Mouse (Mus musculus) spleen, embryonic (tissue): ENCODE results near the gene Ppil2.

Source experiments
- CTCF ChIA-PET: fragments of 350-600 bp; sonication (Branson Sonifier 250); formaldehyde crosslinking; loops from one replicate; lab custom pipeline; 2022; lab: Charles Lee

Ppil2 gene

DNA sequence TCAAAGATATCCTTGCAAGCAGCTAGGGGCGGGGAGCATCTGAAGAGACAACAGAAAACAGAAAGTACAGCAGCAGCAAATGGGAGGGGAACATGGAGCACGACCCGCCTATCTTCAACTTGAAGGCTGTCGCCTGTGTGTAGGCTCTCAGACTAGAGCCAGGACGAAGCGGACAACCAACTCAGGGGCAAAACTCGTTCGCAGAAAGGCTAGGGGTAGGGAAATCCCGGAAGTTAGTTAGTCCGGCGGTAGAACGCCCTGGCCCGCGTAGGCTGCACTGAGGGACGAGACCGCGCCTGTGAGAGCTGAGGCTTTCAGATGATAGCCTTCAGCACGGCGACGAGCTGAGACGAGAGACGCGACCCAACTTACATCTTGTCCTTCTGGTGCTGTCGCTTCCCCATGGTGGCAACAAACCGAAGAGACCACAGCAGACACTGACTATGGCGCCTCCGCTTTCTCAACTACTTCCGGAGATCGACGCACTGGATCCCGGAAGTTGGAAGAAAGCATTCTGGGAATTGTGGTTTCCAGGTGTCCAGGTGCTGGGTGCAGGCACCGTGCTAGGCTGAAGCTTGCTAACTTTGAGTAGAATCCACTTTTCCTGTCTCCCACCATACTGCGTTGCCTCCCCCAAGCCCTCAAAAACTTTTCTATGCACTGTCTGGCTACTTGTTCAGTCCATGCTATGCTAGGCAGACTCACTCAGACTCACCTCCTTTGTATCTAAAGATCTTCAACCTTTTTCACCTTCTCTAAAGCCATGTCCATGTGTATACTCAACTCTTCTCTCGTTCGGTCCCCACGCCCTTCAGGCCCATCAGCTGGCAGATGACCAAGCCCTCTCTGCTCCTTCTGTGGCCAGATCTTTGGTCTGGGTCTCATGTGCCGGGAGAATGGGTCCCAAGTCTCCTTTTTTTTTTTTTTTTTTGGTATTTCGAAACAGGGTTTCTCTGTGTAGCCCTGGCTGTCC is at the start of gene Ppil2:
Gene Ppil2, minus strand, starts transcription at position 487 of the 973 bp plus-strand sequence.
- CTCF ChIA-PET, result interaction anchor here (0.6 kb wide), 1 partner anchor 21 kb away, joined by 3 read pairs; the partner anchor contains the start of gene Sdf2l1

- CTCF ChIA-PET, result no interaction called here
Observed at GRCm38 (mm10) chr16:17154346-17154745, 43.3 kb upstream of the Ppil2 start.

GRCm38 (mm10) chr16:17151874-17152273 is 40.8 kb upstream of the Ppil2 start:
- CTCF ChIA-PET, result no interaction called here

- CTCF ChIA-PET, result no interaction called here
Observed at GRCm38 (mm10) chr16:17150520-17151258, 39.6 kb upstream of the Ppil2 start.

DNA sequence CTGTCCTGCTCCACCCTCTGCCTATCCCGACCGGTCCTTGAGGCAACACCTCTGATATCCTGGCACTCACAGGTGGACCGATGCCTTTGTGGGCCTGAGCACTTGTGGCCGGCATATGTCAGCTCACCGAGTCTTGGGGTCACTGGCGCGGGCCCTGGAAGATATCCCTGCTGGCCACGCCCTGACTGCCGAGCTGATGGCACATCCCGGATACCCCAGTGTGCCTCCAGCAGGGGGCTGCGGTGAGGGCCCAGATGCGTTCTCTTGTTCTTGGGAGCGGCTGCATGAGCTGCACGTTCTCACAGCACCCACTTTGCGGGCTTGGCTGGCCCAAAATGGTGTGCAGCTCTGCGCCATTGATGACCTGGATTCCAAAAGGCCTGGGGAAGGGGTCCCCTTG is 37.0 kb upstream of the Ppil2 start:
- CTCF ChIA-PET, result no interaction called here

DNA sequence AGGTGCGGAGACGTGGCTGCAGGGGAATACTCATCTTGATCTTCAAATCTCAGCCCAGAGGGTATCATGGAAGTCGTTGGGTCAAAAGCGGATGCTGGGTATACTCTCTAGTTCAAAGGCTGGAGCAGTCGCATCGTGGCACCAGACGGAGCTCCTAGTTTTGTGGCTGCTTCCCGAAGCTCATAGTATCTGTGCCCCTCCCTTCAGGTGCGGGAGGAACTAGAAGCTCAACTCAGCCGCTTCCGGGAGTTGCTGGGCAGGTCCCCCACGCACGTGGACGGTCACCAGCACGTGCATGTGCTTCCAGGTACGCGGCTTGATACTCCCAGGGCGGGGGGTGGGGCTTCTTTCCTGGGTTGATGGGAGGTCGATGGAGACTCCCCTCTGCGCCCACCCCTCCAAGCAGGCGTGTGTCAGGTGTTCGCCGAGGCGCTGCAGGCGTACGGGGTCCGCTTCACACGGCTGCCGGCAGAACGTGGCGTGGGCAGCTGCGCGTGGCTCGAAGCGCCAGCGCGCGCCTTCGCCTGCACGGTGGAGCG is 36.4 kb upstream of the Ppil2 start:
- CTCF ChIA-PET, result interaction anchor here (0.7 kb wide), 1 partner anchor 37 kb away, joined by 3 read pairs; no protein-coding TSS in a partner anchor

GRCm38 (mm10) chr16:17146772-17147235 is 35.7 kb upstream of the Ppil2 start, which contains the start of gene Ccdc116:
Ccdc116 (minus strand) TSS chr16:17147229.
- CTCF ChIA-PET, result no interaction called here

DNA sequence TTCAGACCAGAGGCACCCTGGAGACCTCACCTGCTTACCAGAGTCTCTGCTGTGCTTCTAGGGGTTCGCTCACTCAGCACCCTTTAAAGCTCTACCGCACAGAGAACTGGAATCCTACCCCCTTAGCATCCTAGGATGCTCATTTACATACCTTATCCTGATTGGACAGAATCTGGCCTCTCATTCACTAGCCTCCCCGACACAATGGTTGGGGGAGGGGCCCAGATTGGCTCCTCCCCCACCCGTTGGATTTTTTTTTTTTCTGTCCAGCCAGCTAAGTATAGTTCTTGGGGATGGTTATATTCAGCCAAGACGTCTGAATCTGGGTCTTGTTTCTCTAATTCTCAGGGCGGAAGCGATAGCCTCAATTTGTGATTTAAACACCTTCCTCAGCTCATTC is 33.3 kb upstream of the Ppil2 start, which contains the start of gene Ydjc:
Gene Ydjc, plus strand, starts transcription at position 283 of the 400 bp plus-strand sequence.
- CTCF ChIA-PET, result no interaction called here

- CTCF ChIA-PET, result no interaction called here
Observed at GRCm38 (mm10) chr16:17137355-17137754, 26.3 kb upstream of the Ppil2 start.

GRCm38 (mm10) chr16:17132906-17133200 is 21.8 kb upstream of the Ppil2 start:
- CTCF ChIA-PET, result interaction anchor here (0.7 to 1.4 kb wide), 3 partner anchors 13 to 372 kb away, joined by 3 to 5 read pairs (median 4); partner anchors contain the start of gene Ppil2

- CTCF ChIA-PET, result interaction anchor here (0.7 to 1.4 kb wide), 3 partner anchors 13 to 373 kb away, joined by 3 to 5 read pairs (median 4); partner anchors contain the start of gene Ppil2
Observed at GRCm38 (mm10) chr16:17132089-17132905, 21.2 kb upstream of the Ppil2 start, which contains the start of gene Sdf2l1. Sdf2l1 (minus strand) TSS chr16:17132383.

DNA sequence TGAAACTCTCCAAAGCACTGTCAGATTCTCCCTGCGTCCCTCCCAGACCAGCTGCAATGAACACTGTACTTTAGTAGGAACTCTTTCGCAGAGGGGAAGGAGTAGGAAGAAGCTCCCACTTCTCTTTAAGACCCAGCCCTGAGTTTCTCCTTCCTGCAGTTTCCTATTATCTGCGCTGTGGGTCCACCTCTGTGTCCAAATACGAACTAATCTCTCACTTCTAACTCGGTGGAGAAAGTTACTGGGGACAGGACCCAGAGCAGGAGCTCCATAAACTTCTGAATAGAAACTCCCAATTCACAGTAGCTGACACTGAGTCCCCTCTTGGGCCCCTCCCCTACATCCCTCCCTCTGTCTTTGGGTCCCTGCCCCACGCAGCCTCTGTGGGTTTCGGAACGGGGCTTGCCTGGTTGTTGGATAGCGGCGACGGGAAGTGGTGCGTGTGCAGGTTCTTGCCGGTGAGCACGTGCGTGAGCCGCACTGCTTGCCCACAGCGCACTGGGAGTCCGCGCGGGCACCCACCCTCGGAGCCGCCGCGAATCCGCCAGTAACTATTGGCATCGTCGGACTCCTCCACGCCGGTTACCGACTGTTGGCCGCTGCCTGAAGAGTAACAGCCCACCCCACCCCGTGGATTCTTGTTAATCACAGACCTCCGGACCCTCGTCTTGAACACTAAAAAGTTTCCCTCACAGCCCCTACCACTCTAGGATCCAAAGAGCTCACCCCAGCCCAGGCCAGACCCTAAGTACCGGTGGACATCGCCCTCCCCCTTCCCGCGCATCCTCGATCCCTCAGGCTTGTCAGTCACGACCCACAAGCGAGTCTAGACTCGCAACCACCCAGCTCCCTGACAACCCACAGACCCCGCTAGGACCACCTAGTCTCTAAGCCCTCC is 20.4 kb upstream of the Ppil2 start:
- CTCF ChIA-PET, result interaction anchor here (0.6 to 1.4 kb wide), 2 partner anchors 14 to 100 kb away, joined by 5 to 12 read pairs; no protein-coding TSS in a partner anchor

GRCm38 (mm10) chr16:17127292-17127691 is 16.2 kb upstream of the Ppil2 start:
- CTCF ChIA-PET, result interaction anchor here (0.6 to 0.9 kb wide), 3 partner anchors 13 to 123 kb away, joined by 3 to 4 read pairs (median 3); no protein-coding TSS in a partner anchor

DNA sequence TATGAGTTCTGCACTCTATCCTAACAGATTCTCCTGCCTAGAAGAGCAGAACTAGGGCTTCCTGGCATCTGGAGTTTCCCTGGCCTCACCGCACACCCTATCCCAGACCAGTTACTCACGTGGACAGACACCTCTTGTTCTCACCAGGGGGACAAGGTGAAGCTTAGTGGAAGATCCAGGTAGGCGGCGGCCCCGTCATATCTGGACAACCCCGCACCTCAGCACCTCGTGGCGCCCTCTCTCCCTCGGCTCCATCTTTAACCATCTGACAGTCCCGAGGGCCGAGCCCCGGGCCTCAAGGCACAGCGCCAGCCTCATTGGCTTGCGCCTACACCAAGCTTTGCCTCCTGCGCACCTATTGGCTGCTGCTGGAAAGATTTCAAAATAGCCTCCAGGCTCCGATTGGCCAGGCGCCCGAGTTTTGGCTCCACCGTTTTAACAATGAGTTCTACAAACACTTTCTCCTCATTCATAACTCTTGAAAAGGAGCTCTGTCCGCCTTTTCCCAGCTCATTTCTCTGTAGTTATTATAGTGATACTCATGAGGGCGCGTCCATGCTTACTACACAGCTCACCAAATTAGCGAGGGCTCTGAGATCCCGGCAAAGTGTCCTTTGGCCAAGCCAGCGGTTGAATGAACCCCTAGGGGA is 13.9 kb upstream of the Ppil2 start, which contains the start of gene 2610318N02Rik:
Gene 2610318N02Rik, minus strand, starts transcription at position 297 of the 650 bp plus-strand sequence.
- CTCF ChIA-PET, result interaction anchor here (0.6 to 0.7 kb wide), 2 partner anchors 21 to 58 kb away, joined by 3 to 7 read pairs; no protein-coding TSS in a partner anchor

GRCm38 (mm10) chr16:17124119-17124870 is 13.2 kb upstream of the Ppil2 start:
- CTCF ChIA-PET, result interaction anchor here (0.6 kb wide), 1 partner anchor 59 kb away, joined by 7 read pairs; no protein-coding TSS in a partner anchor

DNA sequence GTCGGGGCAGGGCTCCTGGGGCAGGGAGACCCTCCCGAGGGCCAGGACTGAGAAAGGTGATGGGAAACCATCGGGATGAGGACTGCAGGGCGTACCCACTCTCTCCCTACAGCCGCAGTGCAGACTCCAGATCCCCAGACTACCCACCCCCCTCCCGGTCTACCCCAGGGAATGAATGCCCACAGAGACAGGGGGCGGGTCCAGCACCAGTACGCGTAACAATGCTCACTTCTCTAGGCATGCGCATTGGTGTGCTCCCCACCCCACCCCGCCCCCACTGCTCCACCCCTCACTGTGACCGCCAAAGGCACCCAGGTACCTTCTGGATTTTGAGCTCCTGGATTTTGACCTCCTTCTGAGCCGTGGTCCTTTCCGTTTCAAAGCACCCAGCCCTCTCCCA is 10.5 kb upstream of the Ppil2 start:
- CTCF ChIA-PET, result no interaction called here

GRCm38 (mm10) chr16:17117309-17117799 is 6.3 kb upstream of the Ppil2 start:
- CTCF ChIA-PET, result no interaction called here

DNA sequence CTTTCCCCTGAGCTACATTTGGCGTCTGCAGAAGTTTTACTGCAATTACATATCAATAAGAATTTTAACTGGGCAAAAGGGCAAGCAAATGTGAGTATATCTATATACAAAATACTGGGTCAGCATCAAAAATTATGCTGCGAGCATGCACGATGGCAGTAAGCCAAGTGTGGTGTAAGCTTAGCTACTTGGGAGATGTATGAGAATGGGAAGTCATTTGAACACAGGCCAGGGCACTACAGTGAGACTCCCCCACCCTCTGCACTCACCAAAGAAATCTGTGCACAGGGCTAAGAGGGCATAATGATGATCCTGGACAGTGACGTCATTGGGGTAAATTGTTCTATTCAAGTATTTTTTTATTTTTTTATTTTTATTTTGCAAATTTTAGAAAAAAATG is 6.5 kb downstream of the Ppil2 start:
- CTCF ChIA-PET, result interaction anchor here (0.6 kb wide), 1 partner anchor 153 kb away, joined by 5 read pairs; no protein-coding TSS in a partner anchor
